Mouse (Mus musculus): ENCODE data around the gene 2310022A10Rik.

The 2310022A10Rik gene

GRCm38 (mm10) chr7:27540935-27541334, 12.1 kb upstream of the 2310022A10Rik start:
- no peak for DNase-seq (ENCODE audit: low read depth, low spot score)

DNA sequence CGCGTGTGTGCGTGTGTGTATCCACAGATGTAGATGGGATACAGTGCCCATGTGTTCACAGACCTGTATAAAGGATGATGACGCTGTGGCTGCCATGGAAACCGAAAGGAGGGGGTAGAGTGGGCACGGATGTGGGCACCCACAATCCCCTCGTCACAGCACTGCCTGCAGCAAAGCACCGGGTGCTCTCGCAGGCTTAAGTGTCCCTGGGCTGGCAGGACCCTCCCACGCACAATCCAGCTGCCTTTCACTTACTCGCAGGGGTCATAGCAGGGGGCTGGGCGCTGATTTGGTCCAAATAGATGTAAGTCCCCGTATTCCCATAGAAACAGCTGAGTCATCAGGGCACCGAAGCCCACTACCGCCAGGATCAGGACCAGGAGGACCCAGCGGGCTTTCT, 11.6 kb upstream of the 2310022A10Rik start:
- DNase-seq (ENCODE audit: low read depth, low spot score) = no peak

GRCm38 (mm10) chr7:27541922-27542321, 11.1 kb upstream of the 2310022A10Rik start:
- no peak for DNase-seq (ENCODE audit: low read depth, low spot score)

- peak; percentile 30 for DNase-seq (ENCODE audit: low read depth, low spot score)
Observed at GRCm38 (mm10) chr7:27542392-27543033, 10.5 kb upstream of the 2310022A10Rik start.

GRCm38 (mm10) chr7:27543065-27543464, 10.0 kb upstream of the 2310022A10Rik start:
- DNase-seq (ENCODE audit: low read depth, low spot score) = no peak

GRCm38 (mm10) chr7:27543851-27544250, 9.2 kb upstream of the 2310022A10Rik start:
- no peak for DNase-seq (ENCODE audit: low read depth, low spot score)

DNA sequence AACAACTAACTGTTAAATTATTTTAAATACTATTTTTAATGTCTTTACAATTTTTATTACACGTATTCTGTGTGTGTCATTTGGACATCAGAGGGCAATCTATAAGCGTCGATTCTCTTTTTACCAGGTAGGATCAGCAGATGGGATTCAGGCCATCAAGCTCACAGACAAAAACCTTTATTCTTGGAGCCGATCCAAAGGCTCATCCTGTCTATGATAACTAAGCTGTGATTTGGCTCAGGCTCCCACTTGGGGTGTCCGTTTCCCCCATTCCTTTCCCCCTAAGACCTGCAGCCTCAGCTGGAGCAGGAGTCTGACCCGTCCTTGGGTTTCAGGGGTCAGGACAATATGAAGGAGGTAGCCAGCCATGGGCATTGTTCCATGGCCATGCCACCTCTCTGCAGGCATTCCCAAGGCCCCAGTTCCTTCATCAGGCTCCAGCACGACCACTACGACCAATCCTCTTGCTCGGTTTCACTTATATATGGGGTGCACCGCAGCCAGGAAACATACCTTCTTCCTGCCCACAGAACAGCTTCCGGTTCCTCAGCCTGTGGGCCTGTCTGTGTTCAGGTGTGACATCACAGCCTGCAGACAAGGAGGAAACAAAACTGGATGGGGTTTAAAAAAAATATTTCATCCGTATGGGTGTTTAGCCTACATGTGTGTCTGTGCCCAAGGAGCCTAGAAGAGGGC, 8.2 kb upstream of the 2310022A10Rik start:
- no peak for DNase-seq (ENCODE audit: low read depth, low spot score)

DNA sequence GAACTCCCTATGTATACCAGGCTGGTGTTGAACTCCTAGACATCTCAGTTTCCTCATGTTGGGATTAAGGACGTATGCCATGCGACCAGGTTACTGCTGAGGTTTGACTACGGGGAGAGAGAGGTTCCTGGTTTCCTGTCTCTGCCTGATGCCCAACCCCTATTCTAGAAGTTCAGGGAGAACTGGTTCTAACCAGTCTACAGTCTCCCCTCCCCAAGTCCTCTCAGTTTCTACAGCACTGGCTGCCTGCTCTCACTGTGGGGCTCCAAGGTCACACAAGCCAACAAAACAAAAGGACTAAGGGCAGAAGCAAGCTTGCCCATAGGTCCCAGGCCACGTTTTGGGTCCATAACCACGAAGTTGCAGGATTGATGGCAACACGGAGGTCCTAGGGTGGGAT, 3.4 kb upstream of the 2310022A10Rik start:
- no peak for DNase-seq (ENCODE audit: low read depth, low spot score)

DNA sequence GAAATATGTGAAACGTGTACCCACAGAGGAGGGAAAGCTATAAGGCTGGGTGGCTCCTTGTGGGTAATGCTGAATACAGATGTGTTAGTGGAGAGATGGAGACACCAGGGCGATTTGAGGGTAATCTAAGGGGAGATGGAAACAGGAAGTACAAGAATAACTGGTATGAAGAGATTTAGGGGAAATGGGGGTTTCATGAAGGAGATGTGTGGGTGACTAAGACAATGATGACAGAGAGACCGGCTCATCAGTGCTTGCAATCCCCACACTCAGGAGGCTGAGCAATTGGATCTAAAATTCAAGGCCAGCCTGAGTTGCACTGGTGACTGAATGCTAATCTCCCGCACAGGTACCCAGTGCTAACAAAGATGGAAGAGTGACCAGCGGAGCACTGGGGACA, 963 bp upstream of the 2310022A10Rik start:
- DNase-seq (ENCODE audit: low read depth, low spot score) = no peak

DNA sequence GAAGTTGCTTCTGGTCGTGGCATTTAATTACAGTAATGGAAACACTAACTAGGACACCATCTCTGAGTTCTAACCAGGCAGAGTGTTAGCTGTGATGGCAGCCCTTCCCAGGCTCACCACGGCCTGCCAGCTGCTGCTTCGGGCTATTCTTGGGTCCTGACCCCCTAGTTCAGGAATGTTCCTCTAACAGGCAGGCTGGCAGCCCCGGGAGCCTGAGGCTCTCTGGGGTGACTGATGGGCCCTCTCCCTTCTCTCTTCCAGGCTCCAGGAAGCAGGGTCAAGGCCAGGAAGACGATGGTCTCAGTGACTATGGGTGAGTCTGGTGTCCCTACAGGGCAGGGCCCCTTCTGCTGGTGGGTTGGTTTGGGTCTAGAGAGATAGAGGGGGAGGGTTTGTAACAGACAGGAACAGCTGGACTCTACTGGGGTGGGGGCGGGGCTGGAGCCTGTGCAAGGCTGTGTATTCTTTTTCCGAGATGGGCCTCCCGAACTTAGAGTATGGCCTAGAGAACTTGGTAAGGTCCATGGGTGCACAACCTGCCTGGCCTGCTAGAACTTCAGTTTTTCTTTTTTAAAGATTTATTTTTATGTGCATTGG, 7.4 kb downstream of the 2310022A10Rik start:
- no peak for DNase-seq (ENCODE audit: low read depth, low spot score)

DNA sequence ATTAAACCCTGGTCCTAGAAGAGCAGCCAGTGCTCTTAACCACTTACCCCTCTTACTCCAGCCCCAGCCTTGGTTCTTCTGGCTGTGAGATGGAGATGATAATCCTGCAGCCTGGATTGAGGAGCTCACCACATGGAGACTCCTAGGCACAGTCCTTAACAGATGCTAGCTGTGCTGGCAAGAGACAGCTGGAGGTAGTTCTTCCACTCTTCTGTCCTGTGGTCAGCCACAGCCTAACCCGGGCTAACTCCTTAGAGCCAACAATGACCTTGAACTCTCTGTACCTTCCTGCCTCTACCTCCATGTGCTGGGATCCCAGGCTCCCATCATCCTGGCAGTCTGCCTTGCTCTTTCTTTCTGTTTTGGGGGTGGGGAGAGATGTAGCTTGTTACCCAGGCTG, 7.9 kb downstream of the 2310022A10Rik start:
- DNase-seq (ENCODE audit: low read depth, low spot score) = no peak

DNA sequence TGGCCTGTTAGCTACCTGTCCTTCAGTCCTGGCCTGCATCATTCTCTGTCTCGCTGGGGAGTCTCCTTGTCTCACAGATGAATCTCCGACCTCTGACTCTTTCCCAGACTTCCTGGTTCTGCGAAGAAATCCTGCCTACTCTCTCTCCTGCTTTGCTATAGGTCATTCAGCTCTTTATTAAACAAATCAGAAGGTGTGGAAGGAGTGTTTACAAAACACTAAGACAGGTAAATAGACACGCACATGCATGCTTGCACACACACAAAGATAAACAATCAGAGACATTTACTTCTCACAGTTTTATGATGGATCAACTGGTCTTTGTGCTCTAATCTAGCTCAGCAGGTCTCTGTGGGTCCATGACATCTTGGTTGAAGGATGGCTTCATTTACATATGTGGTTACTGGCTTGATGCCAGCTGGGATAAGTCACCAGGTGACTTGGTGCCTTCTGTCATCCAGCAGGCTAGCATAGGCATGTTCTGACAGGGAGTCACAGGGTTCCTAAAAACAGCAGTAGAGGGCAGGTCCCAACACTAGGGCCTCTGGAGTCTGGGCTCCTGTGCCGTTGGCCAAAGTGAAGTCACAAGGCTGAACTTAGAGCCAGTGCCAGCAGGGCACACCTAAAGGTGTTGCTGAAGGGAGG, 16.7 kb downstream of the 2310022A10Rik start:
- peak; percentile 36 for DNase-seq (ENCODE audit: low read depth, low spot score)

DNA sequence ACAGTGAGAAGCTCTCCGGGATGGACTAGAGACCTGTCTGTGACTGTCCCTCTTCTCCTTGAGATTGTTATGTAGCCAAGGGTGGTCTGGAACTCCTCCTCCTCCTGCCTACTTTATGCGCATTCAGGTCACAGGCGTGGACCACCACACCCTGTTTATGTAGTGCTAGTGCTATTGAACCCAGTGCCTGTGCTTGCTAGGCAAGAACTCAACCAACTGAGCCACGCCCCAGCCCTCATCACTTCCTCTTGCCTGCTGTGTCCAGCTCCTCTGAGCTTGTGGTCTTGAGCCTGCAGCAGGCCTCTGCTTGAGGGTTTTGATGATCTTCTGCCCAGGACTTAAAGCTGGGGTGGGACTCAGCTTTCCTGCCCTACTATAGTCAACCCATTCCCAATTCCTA, 19.1 kb downstream of the 2310022A10Rik start:
- no peak for DNase-seq (ENCODE audit: low read depth, low spot score)

- DNase-seq (ENCODE audit: low read depth, low spot score) = peak; percentile 89
Observed at GRCm38 (mm10) chr7:27574124-27574880, 21.3 kb downstream of the 2310022A10Rik start.

DNA sequence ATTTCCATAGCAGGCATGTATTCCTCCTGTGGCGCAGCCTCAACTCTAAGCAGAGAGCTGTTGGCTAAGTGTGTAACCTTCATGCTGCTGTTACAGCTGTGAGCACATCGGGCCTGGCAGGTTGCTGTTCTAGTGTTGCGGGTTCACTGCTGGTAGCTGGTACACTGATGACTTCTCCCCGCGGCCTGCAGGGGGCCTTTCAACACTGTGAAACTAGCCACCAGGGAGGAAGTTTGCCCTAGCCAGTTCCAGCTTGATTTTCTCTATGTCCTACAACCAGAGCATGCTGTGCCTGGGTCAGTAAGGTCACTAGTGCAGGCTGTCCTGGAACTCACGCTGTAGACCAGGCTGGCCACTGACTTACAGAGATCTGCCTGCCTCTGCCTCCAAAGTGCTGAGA, 23.9 kb downstream of the 2310022A10Rik start:
- peak; percentile 36 for DNase-seq (ENCODE audit: low read depth, low spot score)

DNA sequence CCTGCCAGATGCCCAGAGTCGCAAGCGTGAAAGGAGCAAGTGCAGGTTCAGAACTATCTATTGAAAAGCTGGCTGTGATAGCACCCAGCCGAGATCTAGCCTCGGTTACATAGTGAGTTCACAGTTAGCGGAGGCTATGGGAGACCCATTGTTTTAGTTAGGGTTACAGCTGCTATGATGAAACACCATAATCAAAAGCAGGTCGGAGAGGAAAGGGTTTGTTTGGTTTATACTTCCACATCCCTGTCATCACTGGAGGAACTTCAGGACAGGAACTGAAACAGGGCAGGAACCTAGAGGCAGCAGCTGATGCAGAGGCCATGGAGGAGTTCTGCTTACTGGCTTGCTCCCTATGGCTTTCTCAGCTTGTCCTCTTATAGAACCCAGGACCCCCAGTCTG, 24.6 kb downstream of the 2310022A10Rik start:
- no peak for DNase-seq (ENCODE audit: low read depth, low spot score)

DNA sequence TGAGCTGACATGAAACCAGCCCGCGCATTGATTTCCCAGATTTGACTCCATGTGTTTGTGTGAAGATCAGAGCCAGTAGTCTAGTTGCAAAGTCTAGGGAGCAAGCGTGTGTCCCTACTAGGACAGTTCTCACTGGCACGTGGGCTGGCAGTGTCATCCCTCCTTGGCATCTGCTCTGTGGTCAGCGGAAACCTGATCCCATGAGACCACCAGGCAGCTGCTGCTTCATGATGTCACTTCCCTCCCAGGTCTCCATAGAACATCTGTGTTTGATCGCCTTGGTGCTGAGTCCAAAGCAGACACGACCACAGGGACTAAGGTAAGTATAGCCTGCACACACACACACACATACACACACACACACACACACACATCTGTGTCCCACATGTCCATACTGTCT, 25.4 kb downstream of the 2310022A10Rik start:
- DNase-seq (ENCODE audit: low read depth, low spot score) = peak; percentile 27

GRCm38 (mm10) chr7:27580380-27581174, 27.5 kb downstream of the 2310022A10Rik start:
- DNase-seq (ENCODE audit: low read depth, low spot score) = no peak

DNA sequence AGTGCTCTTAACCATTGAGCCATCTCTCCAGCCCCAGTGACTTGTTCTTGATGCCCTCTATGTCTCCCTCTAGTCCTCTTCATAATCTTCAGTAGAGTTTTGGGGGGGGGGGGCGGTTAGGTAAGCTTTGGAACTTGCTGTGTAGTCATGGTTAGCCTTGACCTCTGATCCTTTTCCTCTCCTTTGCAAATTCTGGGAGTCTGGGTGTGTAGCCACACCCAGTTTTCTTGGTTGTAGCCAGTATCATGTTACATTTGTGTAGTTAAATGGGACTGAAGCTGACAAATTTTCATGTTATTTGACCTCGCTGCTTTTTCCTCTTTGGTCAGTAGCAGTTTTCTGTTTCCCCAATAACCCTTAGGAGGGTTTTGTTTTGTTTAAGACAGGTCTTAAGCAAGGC, 33.8 kb downstream of the 2310022A10Rik start:
- peak; percentile 59 for DNase-seq (ENCODE audit: low read depth, low spot score)

GRCm38 (mm10) chr7:27587741-27588140, 34.7 kb downstream of the 2310022A10Rik start:
- DNase-seq (ENCODE audit: low read depth, low spot score) = peak; percentile 50

DNA sequence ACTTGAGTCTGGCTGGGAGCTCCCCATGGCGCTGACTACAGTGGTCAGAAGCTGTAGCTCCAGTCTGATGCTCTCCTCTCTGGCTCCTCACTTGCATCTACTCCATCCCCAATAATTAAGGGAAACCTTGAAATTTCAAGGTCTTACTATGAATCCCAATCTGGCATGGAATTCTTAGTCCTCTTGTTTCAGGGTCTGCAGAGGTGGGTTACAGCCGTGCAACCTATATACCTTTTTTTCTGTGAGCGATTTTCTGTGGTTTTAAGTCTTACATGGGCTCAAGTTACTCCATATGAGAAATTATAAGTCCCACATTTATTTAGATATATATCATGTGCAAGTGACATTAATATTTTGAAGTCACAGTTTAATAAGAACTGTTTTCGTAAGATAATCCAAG, 37.1 kb downstream of the 2310022A10Rik start:
- no peak for DNase-seq (ENCODE audit: low read depth, low spot score)

All from 3T3-L1 (cell line).